27 mouse cellular contexts compared by ENCODE assay signal in the genomic region with DNA sequence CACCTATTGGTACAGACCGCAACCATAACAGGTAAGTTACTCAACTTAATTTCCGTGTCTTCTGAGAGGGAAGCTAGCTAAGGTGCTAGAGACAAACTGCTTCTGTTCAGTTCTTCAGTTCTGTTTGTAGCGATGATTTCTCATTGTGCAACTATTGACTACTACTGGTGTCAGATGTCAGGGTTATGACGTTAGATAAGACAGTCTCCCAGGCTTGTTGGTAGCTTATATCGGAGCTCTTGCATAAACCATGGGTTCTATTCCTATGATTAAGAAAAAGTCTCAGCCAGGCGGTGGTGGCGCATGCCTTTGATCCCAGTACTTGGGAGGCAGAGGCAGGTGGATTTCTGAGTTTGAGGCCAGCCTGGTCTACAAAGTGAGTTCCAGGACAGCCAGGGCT.
"Had no signal": no experiment of that assay in that cellular context is flagged by ENCODE, and none has a peak within 500 bp of the region (broad histone marks: within the 10 kb centered on the region; RNA-seq: fewer than 3 reads in every experiment).

No protein-coding gene starts in this region.

- H3K27ac ChIP-seq: embryonic facial prominence, embryonic 10.5 days; embryonic facial prominence, embryonic 12.5 days; embryonic facial prominence, embryonic 13.5 days; embryonic facial prominence, embryonic 15.5 days; forebrain, embryonic 10.5 days; forebrain, embryonic 12.5 days; forebrain, embryonic 13.5 days; forebrain, embryonic 15.5 days; gastrocnemius, adult 2 months; heart, adult 2 months had no signal

- H3K27me3 ChIP-seq: embryonic facial prominence, embryonic 12.5 days; embryonic facial prominence, embryonic 13.5 days; embryonic facial prominence, embryonic 15.5 days; forebrain, embryonic 12.5 days; forebrain, embryonic 13.5 days; forebrain, embryonic 15.5 days had no signal

- H3K4me2 ChIP-seq: embryonic facial prominence, embryonic 12.5 days; embryonic facial prominence, embryonic 13.5 days; embryonic facial prominence, embryonic 15.5 days; forebrain, embryonic 12.5 days; forebrain, embryonic 13.5 days; forebrain, embryonic 15.5 days had no signal

- ATAC-seq: forebrain, embryonic 13.5 days; forebrain, embryonic 14.5 days; forebrain, embryonic 15.5 days; forebrain, embryonic 16.5 days; forebrain, postnatal 0 days had no signal

- H3K9me3 ChIP-seq: embryonic facial prominence, embryonic 10.5 days; embryonic facial prominence, embryonic 12.5 days; embryonic facial prominence, embryonic 13.5 days; embryonic facial prominence, embryonic 15.5 days; forebrain, embryonic 10.5 days; forebrain, embryonic 12.5 days; forebrain, embryonic 13.5 days; forebrain, embryonic 15.5 days had no signal

- H3K4me3 ChIP-seq: embryonic facial prominence, embryonic 10.5 days; embryonic facial prominence, embryonic 12.5 days; embryonic facial prominence, embryonic 13.5 days; embryonic facial prominence, embryonic 15.5 days; erythroblast, embryonic 14.5 days; forebrain, embryonic 10.5 days; forebrain, embryonic 12.5 days; forebrain, embryonic 13.5 days; forebrain, embryonic 15.5 days; gastrocnemius, adult 2 months; heart, adult 2 months had no signal

- H3K9ac ChIP-seq: embryonic facial prominence, embryonic 12.5 days; embryonic facial prominence, embryonic 13.5 days; embryonic facial prominence, embryonic 15.5 days; forebrain, embryonic 12.5 days; forebrain, embryonic 13.5 days; forebrain, embryonic 15.5 days; forebrain, postnatal 0 days had no signal

- DNase-seq: cerebellum, adult 8-10 months; cerebellum, adult 9-10 months; cerebellum, adult 9-11 months; cerebellum, postnatal 10 days; cerebellum, postnatal 14 days; cerebellum, postnatal 25 days; cerebellum, postnatal 36 days; embryo, embryonic 11 days; forebrain, postnatal 0 days; gastrocnemius, adult 2 months; gastrocnemius, postnatal 10 days; gastrocnemius, postnatal 14 days; gastrocnemius, postnatal 25 days; gastrocnemius, postnatal 36 days; heart, adult 18-20 months; heart, adult 2 months had no signal

- H3K4me1 ChIP-seq: embryonic facial prominence, embryonic 10.5 days; embryonic facial prominence, embryonic 12.5 days; embryonic facial prominence, embryonic 13.5 days; embryonic facial prominence, embryonic 15.5 days; forebrain, embryonic 10.5 days; forebrain, embryonic 12.5 days; forebrain, embryonic 13.5 days; forebrain, embryonic 15.5 days had no signal
